Mouse (Mus musculus): Measurements from ENCODE around the gene Vwa5b1.

Gene Vwa5b1

GRCm38 (mm10) chr4:138635428-138636145 lies at the start of gene Vwa5b1:
Gene Vwa5b1, minus strand, starts transcription at chr4:138635884.
- no peak for DNase-seq

DNA sequence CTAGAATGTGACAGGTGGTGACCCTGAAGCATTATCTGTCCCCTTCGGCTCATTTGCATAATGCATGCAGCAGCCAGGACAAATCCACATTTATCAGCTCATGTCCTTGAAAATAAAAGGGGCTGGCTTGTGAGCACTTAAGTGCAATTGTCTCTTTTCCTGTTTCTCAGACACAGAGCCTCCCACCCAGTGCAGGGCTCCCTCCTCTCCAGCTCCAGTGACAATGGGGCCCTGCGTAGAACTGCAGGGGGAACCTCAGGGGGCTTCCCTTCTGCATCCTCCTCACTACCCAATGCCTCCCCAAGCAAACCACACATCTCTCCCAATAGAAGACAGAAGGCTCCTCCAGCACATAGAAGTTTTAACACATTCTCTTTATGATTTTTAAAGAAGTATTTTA lies 47.1 kb upstream of the Vwa5b1 start:
- no peak for DNase-seq

GRCm38 (mm10) chr4:138680124-138680523 lies 44.4 kb upstream of the Vwa5b1 start:
- no peak for DNase-seq

DNA sequence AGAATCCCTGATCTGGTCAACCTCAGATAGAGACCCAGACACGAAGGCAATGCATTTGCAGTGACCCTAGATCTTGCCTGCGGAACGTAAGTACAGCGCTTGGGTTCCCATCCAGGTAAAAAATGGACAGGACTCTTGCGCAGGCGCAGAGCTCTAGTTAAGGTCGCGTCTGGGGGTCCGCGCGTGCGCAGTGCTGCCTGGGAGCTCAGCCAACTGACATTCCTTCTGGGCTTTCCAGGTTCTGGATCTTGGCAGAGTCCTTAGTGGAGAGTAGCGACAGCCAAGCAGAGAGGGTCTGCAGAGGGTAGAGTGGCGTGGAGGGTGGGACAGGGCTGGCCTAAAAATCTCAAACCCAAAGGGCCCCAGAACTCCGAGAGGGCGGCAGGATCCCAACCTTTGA lies 41.9 kb upstream of the Vwa5b1 start:
- DNase-seq, result peak; percentile 63

- no peak for DNase-seq
Observed at GRCm38 (mm10) chr4:138676480-138676879, 40.8 kb upstream of the Vwa5b1 start.

DNA sequence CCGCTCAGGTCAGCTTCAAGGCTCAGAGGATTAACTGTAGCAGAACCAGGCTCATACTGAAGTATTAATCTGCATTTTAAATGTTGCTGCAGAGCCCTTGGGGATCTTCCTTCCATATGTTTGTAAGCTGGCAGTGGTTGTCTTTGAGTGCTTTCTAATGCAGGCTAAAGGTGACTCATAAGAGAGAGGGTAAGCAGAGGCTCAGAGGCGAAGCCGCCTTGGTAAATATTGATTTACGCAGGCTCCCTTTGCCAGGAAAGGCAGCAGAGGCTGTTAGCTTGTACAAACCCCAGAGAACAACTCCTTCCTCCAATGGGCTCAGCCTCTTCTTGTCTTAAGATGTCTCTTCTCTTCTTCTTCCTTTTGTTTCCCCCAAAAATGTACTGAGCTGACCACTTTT lies 36.5 kb upstream of the Vwa5b1 start:
- no peak for DNase-seq

DNA sequence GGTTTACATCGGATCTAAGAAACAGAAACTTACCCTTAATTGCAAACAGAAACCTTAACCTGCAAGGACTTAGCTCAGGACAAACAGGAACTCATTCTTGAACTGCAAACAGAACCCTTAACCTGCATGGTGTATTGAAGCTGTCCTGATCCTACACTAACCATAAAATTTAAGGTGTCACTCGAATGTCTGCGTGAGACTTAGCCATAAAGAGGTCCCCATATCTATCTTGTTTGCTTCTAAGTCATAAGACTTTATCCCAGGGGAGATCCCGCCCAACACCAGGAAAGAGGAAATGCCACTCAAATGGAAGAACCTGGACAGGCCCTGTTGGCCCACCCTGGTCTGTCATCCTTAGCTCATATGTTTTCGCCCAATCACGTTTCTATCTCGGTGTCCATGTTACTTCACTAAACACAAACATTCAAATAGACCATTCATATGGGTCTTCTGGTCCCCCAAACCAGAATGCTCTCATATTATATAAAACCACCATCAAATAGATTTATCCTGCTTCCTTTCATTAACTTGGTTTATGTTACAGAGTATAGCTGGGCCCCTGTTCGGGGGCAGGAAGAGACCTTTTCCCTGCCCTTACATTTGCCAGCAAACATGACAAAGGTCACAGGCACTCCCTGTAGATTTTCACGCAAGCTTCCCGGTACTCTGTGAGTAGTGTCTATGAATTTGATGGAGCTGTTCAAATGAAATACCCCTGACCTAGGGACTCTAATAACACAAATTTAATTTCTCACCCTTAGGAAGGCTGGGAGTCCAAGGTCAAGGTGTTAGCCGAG lies 34.6 kb upstream of the Vwa5b1 start:
- no peak for DNase-seq

DNA sequence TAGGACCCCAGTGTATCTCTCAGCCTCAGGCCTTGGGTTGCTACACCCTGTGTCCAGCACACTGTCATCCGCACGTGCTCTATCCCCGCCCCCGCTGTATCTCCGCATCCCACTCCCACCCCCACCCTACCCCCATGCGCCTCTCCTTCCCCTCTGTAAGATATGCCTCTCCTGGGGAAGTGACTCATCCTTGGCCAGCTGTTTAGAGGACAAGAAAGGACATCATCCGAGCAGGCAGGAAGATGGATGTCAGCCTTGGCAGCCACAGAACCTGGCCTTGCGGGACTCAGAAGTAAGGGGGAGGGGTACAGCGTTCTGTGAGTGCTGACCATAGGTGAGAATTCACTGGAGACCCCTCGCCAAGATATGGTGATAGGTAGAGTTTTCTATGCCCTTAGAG lies 30.8 kb upstream of the Vwa5b1 start:
- DNase-seq, result no peak

GRCm38 (mm10) chr4:138659936-138660602 lies 24.4 kb upstream of the Vwa5b1 start:
- DNase-seq, result no peak

DNA sequence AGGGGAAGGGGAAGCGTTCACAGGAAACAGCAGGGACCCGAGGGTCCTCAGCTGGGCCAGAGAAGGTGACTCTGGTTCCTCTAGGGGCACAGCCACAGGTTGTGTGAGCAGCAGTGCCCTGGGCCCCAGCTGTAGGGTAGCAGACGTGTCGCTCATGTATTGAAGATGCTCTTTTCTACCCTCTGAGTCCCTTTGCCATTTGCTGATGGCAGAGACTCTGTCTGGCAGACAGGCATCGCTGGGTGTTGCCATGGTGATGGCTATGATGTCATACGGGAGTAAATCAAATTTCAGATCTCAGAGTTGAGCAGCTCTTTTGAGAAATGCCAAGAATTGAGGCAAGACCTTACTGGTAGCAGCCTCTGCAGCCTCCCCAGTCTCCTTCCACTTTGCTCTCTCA lies 17.4 kb upstream of the Vwa5b1 start:
- no peak for DNase-seq

- DNase-seq, result peak; percentile 9
Observed at GRCm38 (mm10) chr4:138651881-138652280, 16.2 kb upstream of the Vwa5b1 start.

GRCm38 (mm10) chr4:138648096-138648635 lies 12.5 kb upstream of the Vwa5b1 start:
- DNase-seq, result no peak

DNA sequence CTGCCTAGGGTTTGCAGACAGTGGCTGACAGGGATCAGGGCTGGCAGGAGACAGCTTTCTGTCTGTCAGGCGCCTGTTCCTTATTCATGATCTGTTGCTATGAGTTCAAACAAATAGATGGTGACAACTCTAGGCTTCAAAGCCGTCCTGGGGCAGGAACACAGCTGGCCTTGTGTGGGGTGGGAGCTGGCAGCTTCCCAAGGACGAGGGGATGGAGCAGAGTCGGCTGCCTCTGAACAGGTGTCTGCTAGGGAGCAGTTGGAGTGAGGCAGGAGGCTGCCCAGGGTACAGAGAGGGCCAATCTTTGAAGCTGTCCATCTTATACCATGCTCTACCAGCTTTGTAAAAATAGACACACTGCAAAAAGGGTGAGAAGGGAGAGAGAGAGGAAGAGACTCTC lies 6.6 kb upstream of the Vwa5b1 start:
- DNase-seq, result no peak

DNA sequence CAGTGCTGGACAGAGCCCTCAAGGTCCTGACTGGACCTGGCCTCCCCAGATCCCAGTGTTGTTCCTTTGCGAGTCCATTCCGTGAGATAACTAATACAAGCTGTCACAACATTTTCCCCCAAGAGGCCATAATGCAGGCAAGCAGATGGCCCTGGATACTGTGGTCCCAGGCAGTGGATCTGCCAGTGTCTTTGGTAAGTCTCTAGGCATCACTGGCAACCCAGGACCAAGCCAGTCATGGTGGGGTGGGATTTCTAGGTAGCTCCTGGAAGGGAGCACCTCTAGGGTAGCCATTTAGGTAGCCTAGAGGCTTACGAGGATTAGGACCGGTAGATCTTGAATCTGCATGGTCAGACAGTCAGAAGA lies 445 bp upstream of the Vwa5b1 start:
- DNase-seq, result no peak

GRCm38 (mm10) chr4:138628256-138628655 lies 7.4 kb downstream of the Vwa5b1 start:
- no peak for DNase-seq

GRCm38 (mm10) chr4:138614454-138614853 lies 21.2 kb downstream of the Vwa5b1 start:
- no peak for DNase-seq

- DNase-seq, result no peak
Observed at GRCm38 (mm10) chr4:138601926-138602325, 33.8 kb downstream of the Vwa5b1 start.

DNA sequence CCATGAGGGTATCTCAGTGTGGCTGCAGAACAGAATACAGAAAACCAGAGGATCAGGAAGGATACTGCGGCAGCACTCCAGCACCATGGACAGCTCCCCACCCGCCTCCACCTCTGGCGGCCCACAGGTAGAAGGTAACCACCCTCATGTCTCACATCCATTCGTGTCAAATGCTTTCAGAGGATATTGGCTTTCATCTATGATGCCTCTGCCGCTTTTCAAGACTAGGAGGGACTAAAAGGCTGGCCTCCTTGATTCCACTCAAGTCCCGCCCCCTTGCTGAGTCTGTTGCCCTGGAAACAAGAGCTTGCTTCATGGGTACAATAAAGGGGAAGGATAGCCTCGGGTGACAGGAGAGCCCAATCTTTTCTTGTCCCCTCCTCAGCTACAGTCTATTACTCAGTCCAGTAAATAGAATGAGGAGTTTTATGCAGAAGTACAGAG lies 37.8 kb downstream of the Vwa5b1 start:
- no peak for DNase-seq

GRCm38 (mm10) chr4:138596391-138597130 lies 39.1 kb downstream of the Vwa5b1 start:
- DNase-seq, result peak; percentile 30

DNA sequence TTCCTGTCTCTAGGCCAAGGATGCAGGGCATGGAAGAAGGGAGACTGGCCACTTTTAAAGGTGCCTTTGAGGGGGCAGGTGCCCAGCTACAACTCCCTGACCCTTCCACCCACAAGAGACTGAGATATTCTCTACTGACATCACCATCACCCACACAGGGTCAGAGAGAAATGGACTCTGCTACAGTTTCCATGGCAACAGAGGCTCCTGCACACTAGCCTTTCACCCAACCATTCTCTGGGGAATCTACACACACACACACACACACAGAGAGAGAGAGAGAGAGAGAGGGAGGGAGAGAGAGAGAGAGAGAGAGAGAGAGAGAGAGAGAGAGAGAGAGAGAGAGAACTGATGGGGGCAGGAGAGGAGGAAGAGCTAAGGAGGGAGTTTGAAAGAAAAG lies 50.7 kb downstream of the Vwa5b1 start:
- no peak for DNase-seq

DNA sequence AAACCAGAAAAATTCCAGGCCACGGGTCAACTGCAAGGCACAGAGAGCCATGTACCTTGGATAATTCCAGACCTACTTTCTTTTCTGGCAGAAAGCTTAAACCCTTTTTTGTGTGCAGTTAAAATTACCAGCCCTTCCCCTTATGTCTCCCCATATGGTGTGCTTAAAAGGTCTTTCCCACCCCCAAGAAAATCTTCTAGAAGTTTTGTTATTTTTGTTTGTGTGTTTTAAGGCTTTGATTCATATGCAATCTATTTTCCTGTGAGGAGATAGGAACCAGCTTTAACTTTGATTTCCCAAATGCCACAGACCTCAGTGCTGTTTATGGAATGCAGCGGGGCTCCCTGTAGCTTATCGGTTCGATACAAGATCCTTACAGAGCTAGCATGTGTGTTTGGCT lies 53.2 kb downstream of the Vwa5b1 start:
- no peak for DNase-seq

GRCm38 (mm10) chr4:138578406-138578805 lies 57.3 kb downstream of the Vwa5b1 start:
- DNase-seq, result no peak

DNA sequence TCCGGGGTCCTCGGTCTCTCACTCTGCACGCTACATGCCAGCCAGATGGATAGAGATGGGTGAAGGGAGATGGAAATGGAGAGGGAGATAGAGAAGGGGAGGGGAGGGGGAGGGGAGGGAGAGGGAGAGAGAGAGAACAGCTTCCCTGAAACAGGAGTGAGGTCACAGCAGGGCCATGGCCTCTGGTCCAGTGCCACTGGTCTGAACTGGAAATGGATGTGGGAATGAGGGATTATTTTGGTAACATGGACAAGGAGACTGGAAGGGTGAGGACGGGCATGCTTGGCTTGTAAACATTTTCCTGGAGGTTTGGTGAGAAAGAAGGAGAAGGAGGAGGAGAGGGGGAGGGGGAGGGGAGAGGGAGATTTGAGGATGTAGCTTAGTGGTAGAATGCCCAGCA lies 59.0 kb downstream of the Vwa5b1 start:
- DNase-seq, result no peak
